In genomic region chr12:9924561-9924960, GRCm38 (mm10) we compare ENCODE assay signal across 17 mouse cellular contexts.
DNase-seq lines count a peak whose midpoint lies in the region; TF ChIP-seq lines count a peak whose summit lies in the region.
"Had no signal": no experiment of that assay in that cellular context is flagged by ENCODE, and none has a peak within 500 bp of the region (broad histone marks: within the 10 kb centered on the region; RNA-seq: fewer than 3 reads in every experiment).

No protein-coding gene starts in this region.

- H3K36me3 ChIP-seq in heart, embryonic 10.5 days: no peaks in the 10 kb centered on the region
- H3K36me3 ChIP-seq: embryonic facial prominence, embryonic 12.5 days; forebrain, embryonic 10.5 days; hindbrain, embryonic 15.5 days; limb, embryonic 15.5 days had no signal

- peak; percentile 74 to 75 for DNase-seq in cerebellum, postnatal 14 days
- DNase-seq in cerebellum, adult 9-11 months: no peak
- DNase-seq in heart, adult 9 months (ENCODE audit: low spot score in 2 of 2): peak; percentile 13 to 27
- no peak for DNase-seq in heart, embryonic 10.5 days (ENCODE audit: low spot score)
- peak; percentile 29 for DNase-seq in left cerebral cortex, postnatal 4 days
- DNase-seq in left cerebral cortex, adult 2 months (ENCODE audit: extremely low spot score in 1 of 2, low spot score in 2 of 2): no peak
- DNase-seq in 3T3-L1 (ENCODE audit: low read depth, low spot score): peak; percentile 43
- DNase-seq in adrenal gland, postnatal 4 days (ENCODE audit: low spot score in 2 of 2): no peak
- DNase-seq: adrenal gland, postnatal 36 days; kidney, adult 18-20 months; liver, postnatal 0 days; retina, postnatal 1 day had no signal

- no peak overlapping the region for H3K27ac ChIP-seq in heart, embryonic 10.5 days
- H3K27ac ChIP-seq in left cerebral cortex, adult 2 months: no peak overlapping the region
- H3K27ac ChIP-seq: embryonic facial prominence, embryonic 12.5 days; forebrain, embryonic 10.5 days; hindbrain, embryonic 15.5 days; limb, embryonic 15.5 days had no signal

- no peaks in the 10 kb centered on the region for H3K9me3 ChIP-seq in heart, embryonic 10.5 days
- H3K9me3 ChIP-seq: embryonic facial prominence, embryonic 12.5 days; forebrain, embryonic 10.5 days; hindbrain, embryonic 15.5 days; limb, embryonic 15.5 days had no signal

- intact Hi-C loops in left cerebral cortex, postnatal 4 days (cut with DNase I): no loop called here
- intact Hi-C loops in left cerebral cortex, adult 2 months (cut with DNase I): no loop called here

- no peak for TF ChIP-seq CTCF in left cerebral cortex, adult 2 months (IDR thresholded peaks at IDR 0.05)

- no peaks in the 10 kb centered on the region for H3K4me1 ChIP-seq in heart, embryonic 10.5 days
- H3K4me1 ChIP-seq: embryonic facial prominence, embryonic 12.5 days; forebrain, embryonic 10.5 days; hindbrain, embryonic 15.5 days; limb, embryonic 15.5 days had no signal

- 71% methylated on average over 3 of the region's 3 CpGs for WGBS in heart, embryonic 10.5 days

- H3K4me3 ChIP-seq in heart, embryonic 10.5 days: no peak overlapping the region
- H3K4me3 ChIP-seq in left cerebral cortex, adult 2 months: no peak overlapping the region
- H3K4me3 ChIP-seq: embryonic facial prominence, embryonic 12.5 days; forebrain, embryonic 10.5 days; hindbrain, embryonic 15.5 days; limb, embryonic 15.5 days; myocyte had no signal

- no peaks in the 10 kb centered on the region for H3K27me3 ChIP-seq in heart, embryonic 10.5 days (ENCODE audit: insufficient read depth, poor library complexity, severe bottlenecking)
- H3K27me3 ChIP-seq: embryonic facial prominence, embryonic 12.5 days; hindbrain, embryonic 15.5 days; limb, embryonic 15.5 days had no signal

Comparison
In these comparisons a context has a peak if more than half of its experiments do, and no peak if none do; other contexts are left out.
1. DNase-seq: peak in cerebellum, postnatal 14 days (2 of 2), heart, adult 9 months (2 of 2), left cerebral cortex, postnatal 4 days (single experiment) and 3T3-L1 (single experiment); none in cerebellum, adult 9-11 months (single experiment), heart, embryonic 10.5 days (single experiment), left cerebral cortex, adult 2 months (0 of 2) and adrenal gland, postnatal 4 days (0 of 2).